Mouse (Mus musculus) CH12.LX (cell line): ENCODE data around the gene Homez.

Experiments
- CTCF ChIP-seq, 2 experiments: IDR thresholded peaks in 1 of 2; conservative IDR thresholded peaks in 1 of 2; 2 replicates each; pipeline ENCODE4 v1.5.1; 2011 to 2012; ENCODE audit warnings: low read depth in 2 of 2, low read length in 2 of 2, improper control_type of control experiment in 1 of 2, inconsistent platforms in 1 of 2, mild to moderate bottlenecking in 1 of 2, moderate library complexity in 1 of 2
- ELF1 ChIP-seq: IDR thresholded peaks from 2 replicates; pipeline ENCODE4 v1.6.1; 2014; ENCODE audit warnings: low read depth, mild to moderate bottlenecking, inconsistent platforms, low read length, improper control_type of control experiment
- POLR2A ChIP-seq: IDR thresholded peaks from 2 replicates; pipeline ENCODE4 v1.6.1; 2011; ENCODE audit warnings: low read depth, mild to moderate bottlenecking, improper control_type of control experiment, low read length
- POLR2AphosphoS2 ChIP-seq: IDR thresholded peaks from 2 replicates; pipeline ENCODE4 v1.6.1; 2011; ENCODE audit warnings: low read depth, low read length, improper control_type of control experiment
- RAD21 ChIP-seq: IDR thresholded peaks from 2 replicates; pipeline ENCODE4 v1.6.1; 2011; ENCODE audit warnings: low read depth, mild to moderate bottlenecking, low read length, improper control_type of control experiment, moderate library complexity
- RCOR1 ChIP-seq: conservative IDR thresholded peaks from 2 replicates; pipeline ENCODE4 v1.6.1; 2012; ENCODE audit warnings: low read depth, mild to moderate bottlenecking, inconsistent platforms, low read length, improper control_type of control experiment
- SMC3 ChIP-seq: IDR thresholded peaks from 2 replicates; pipeline ENCODE4 v1.6.1; 2011; ENCODE audit warnings: low read depth, low read length, improper control_type of control experiment
- UBTF ChIP-seq: IDR thresholded peaks from 2 replicates; pipeline ENCODE4 v1.6.1; 2012; ENCODE audit warnings: low read depth, mild to moderate bottlenecking, inconsistent platforms, low read length, improper control_type of control experiment, moderate library complexity
- ZC3H11A ChIP-seq: IDR thresholded peaks from 2 replicates; pipeline ENCODE4 v1.6.1; 2012; ENCODE audit warnings: low read depth, mild to moderate bottlenecking, inconsistent platforms, low read length, improper control_type of control experiment

GRCm38 (mm10) chr14:54863501-54864312 is 7.1 kb downstream of the Homez start:
- no peak for TF ChIP-seq UBTF
- TF ChIP-seq CTCF (conservative IDR thresholded peaks at IDR 0.05 in 1 of 2, IDR thresholded peaks at IDR 0.05 in 1 of 2; ENCODE audit: low read depth in 2 of 2, low read length in 2 of 2): peak in 1 of 2 experiments; percentile 31; a peak in 1 of 4 replicates
- TF ChIP-seq POLR2AphosphoS2: no peak
- TF ChIP-seq ZC3H11A: no peak
- TF ChIP-seq ELF1: peak; percentile 64
- TF ChIP-seq RCOR1: no peak
- peak; percentile 73 for TF ChIP-seq POLR2A
- TF ChIP-seq SMC3: no peak
- TF ChIP-seq RAD21: no peak
